Mouse (Mus musculus): ENCODE measurements around the gene Gm17428. TPM values are rescaled to one million over a fixed set of nuclear protein-coding genes. Genes with fewer than 3 reads are reported as not detected.
"Not testable (repeated sequence)": the region's sequence is repeated elsewhere in the genome, so short reads cannot be mapped to it uniquely, and the experiment has no call there.

Gm17428 gene
- polyA plus RNA-seq, 1 experiment from 2014 or later, result not detected

DNA sequence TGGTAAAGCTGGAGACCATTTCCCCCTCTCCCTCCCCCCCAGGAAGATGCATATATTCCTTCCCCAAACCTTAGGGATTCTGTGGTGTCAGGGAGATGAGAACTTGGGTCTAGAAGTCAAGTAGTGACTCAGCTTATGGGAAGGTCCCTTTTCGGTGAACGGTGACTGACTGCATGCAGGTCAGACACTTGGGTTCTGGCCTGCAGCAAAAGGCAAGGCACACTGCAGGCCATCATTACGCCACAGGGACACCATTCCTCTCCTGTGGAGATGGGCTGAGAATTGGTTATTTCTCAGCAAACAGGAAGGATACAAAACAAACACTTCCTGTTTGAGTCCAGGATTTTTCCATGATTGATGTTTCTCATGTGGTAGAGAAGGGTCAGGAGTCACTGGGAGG lies 17.5 kb upstream of the Gm17428 start:
- no peaks in the 10 kb centered on the region for H3K4me1 ChIP-seq (replicated peaks; ENCODE audit: control insufficient read depth, insufficient read depth, low read length)
- no peaks in the 10 kb centered on the region for H3K36me3 ChIP-seq (ENCODE audit: control insufficient read depth, insufficient read depth, low read length)
- H3K9me3 ChIP-seq (ENCODE audit: control insufficient read depth, low read length), result no peaks in the 10 kb centered on the region
- no peak overlapping the region for H3K4me3 ChIP-seq (ENCODE audit: low read depth, low read length)
- H3K4me2 ChIP-seq (replicated peaks; ENCODE audit: low read depth, low read length), result no peak overlapping the region
- DNase-seq (ENCODE audit: low spot score) (no peak), ATAC-seq (ENCODE audit: low FRiP score) (no peak)
- no peak overlapping the region for H3K27ac ChIP-seq (ENCODE audit: low read depth, low read length)
- WGBS, result 89% methylated on average over 3 of the region's 3 CpGs
- H3K9ac ChIP-seq (ENCODE audit: low read depth, low read length), result no peak overlapping the region
- H3K27me3 ChIP-seq (ENCODE audit: control insufficient read depth, insufficient read depth, low read length), result no peaks in the 10 kb centered on the region

DNA sequence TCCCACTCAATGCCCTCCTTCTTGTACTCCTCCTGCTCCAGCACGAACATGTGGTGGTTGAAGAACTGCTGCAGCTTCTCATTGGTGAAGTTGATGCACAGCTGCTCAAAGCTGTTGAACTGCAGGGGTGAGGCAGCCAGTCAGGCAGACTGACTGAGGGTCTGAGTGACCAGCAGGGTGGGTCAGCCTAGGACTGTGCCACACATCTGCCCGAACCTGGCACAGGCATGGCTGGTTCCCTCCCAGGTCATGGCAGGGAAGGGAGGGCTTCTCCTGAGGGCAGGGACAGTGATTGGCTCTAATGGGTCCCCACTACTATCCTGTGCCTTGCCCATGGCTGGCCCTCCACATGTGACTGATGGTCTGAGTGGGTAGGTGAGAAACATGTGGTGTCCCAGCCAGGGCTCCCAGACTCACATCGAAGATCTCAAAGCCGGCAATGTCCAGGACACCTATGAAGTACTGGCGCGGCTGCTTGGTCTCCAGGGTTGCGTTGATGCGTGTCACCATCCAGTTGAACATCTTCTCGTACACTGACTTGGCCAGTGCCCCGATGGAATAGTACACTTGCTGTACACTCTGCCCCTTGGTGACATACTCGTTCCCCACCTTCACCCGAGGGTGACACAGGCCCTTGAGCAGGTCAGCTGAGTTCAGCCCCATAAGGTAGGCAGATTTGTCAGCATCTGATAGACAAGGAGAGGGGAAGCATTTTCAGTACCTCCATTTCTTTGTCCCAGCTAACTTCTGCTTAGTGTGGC lies 16.7 kb upstream of the Gm17428 start:
- not testable (repeated sequence) for H3K9ac ChIP-seq (ENCODE audit: low read depth, low read length); ATAC-seq (ENCODE audit: low FRiP score); H3K27me3 ChIP-seq (ENCODE audit: control insufficient read depth, insufficient read depth, low read length); H3K4me2 ChIP-seq (replicated peaks; ENCODE audit: low read depth, low read length); H3K27ac ChIP-seq (ENCODE audit: low read depth, low read length); H3K36me3 ChIP-seq (ENCODE audit: control insufficient read depth, insufficient read depth, low read length); H3K4me1 ChIP-seq (replicated peaks; ENCODE audit: control insufficient read depth, insufficient read depth, low read length); H3K4me3 ChIP-seq (ENCODE audit: low read depth, low read length); DNase-seq (ENCODE audit: low spot score); H3K9me3 ChIP-seq (ENCODE audit: control insufficient read depth, low read length)
- 97% methylated on average over 12 of the region's 12 CpGs for WGBS

- Histone ChIP-seq H3K4me3 (ENCODE audit: low read depth, low read length) (no peak overlapping the region), H3K9me3 (ENCODE audit: control insufficient read depth, low read length) (no peaks in the 10 kb centered on the region), H3K27ac (ENCODE audit: low read depth, low read length) (no peak overlapping the region), H3K4me1 (replicated peaks; ENCODE audit: control insufficient read depth, insufficient read depth, low read length) (no peaks in the 10 kb centered on the region), H3K4me2 (replicated peaks; ENCODE audit: low read depth, low read length) (no peak overlapping the region), H3K36me3 (ENCODE audit: control insufficient read depth, insufficient read depth, low read length) (no peaks in the 10 kb centered on the region), H3K27me3 (ENCODE audit: control insufficient read depth, insufficient read depth, low read length) (no peaks in the 10 kb centered on the region), H3K9ac (ENCODE audit: low read depth, low read length) (no peak overlapping the region)
- WGBS, result 76% methylated on average over 10 of the region's 10 CpGs
- DNase-seq (ENCODE audit: low spot score) (no peak), ATAC-seq (ENCODE audit: low FRiP score) (no peak)
These were observed 16.0 kb upstream of the Gm17428 start for GRCm38 (mm10) chr14:54960769-54961168.

GRCm38 (mm10) chr14:54961487-54961886 lies 15.2 kb upstream of the Gm17428 start:
- no peak overlapping the region for H3K27ac ChIP-seq (ENCODE audit: low read depth, low read length)
- H3K4me3 ChIP-seq (ENCODE audit: low read depth, low read length), result no peak overlapping the region
- no peak overlapping the region for H3K4me2 ChIP-seq (replicated peaks; ENCODE audit: low read depth, low read length)
- no peaks in the 10 kb centered on the region for H3K36me3 ChIP-seq (ENCODE audit: control insufficient read depth, insufficient read depth, low read length)
- no peaks in the 10 kb centered on the region for H3K27me3 ChIP-seq (ENCODE audit: control insufficient read depth, insufficient read depth, low read length)
- ATAC-seq (ENCODE audit: low FRiP score), result no peak
- H3K4me1 ChIP-seq (replicated peaks; ENCODE audit: control insufficient read depth, insufficient read depth, low read length), result no peaks in the 10 kb centered on the region
- H3K9ac ChIP-seq (ENCODE audit: low read depth, low read length), result no peak overlapping the region
- no peaks in the 10 kb centered on the region for H3K9me3 ChIP-seq (ENCODE audit: control insufficient read depth, low read length)
- WGBS, result 80% methylated on average over 5 of the region's 5 CpGs
- DNase-seq (ENCODE audit: low spot score), result no peak

GRCm38 (mm10) chr14:54962714-54963113 lies 14.0 kb upstream of the Gm17428 start:
- no peaks in the 10 kb centered on the region for H3K27me3 ChIP-seq (ENCODE audit: control insufficient read depth, insufficient read depth, low read length)
- H3K4me3 ChIP-seq (ENCODE audit: low read depth, low read length), result no peak overlapping the region
- 87% methylated on average over 7 of the region's 7 CpGs for WGBS
- no peak for DNase-seq (ENCODE audit: low spot score)
- H3K36me3 ChIP-seq (ENCODE audit: control insufficient read depth, insufficient read depth, low read length), result no peaks in the 10 kb centered on the region
- no peaks in the 10 kb centered on the region for H3K9me3 ChIP-seq (ENCODE audit: control insufficient read depth, low read length)
- H3K4me1 ChIP-seq (replicated peaks; ENCODE audit: control insufficient read depth, insufficient read depth, low read length), result no peaks in the 10 kb centered on the region
- no peak overlapping the region for H3K27ac ChIP-seq (ENCODE audit: low read depth, low read length)
- ATAC-seq (ENCODE audit: low FRiP score), result no peak
- no peak overlapping the region for H3K9ac ChIP-seq (ENCODE audit: low read depth, low read length)
- no peak overlapping the region for H3K4me2 ChIP-seq (replicated peaks; ENCODE audit: low read depth, low read length)

GRCm38 (mm10) chr14:54963727-54964126 lies 13.0 kb upstream of the Gm17428 start:
- DNase-seq (ENCODE audit: low spot score) (no peak), ATAC-seq (ENCODE audit: low FRiP score) (no peak)
- WGBS, result 92% methylated on average over 11 of the region's 11 CpGs
- Histone ChIP-seq H3K9ac (ENCODE audit: low read depth, low read length) (no peak overlapping the region), H3K4me2 (replicated peaks; ENCODE audit: low read depth, low read length) (no peak overlapping the region), H3K4me3 (ENCODE audit: low read depth, low read length) (no peak overlapping the region), H3K4me1 (replicated peaks; ENCODE audit: control insufficient read depth, insufficient read depth, low read length) (no peaks in the 10 kb centered on the region), H3K9me3 (ENCODE audit: control insufficient read depth, low read length) (no peaks in the 10 kb centered on the region), H3K27ac (ENCODE audit: low read depth, low read length) (no peak overlapping the region), H3K27me3 (ENCODE audit: control insufficient read depth, insufficient read depth, low read length) (no peaks in the 10 kb centered on the region), H3K36me3 (ENCODE audit: control insufficient read depth, insufficient read depth, low read length) (no peaks in the 10 kb centered on the region)

DNA sequence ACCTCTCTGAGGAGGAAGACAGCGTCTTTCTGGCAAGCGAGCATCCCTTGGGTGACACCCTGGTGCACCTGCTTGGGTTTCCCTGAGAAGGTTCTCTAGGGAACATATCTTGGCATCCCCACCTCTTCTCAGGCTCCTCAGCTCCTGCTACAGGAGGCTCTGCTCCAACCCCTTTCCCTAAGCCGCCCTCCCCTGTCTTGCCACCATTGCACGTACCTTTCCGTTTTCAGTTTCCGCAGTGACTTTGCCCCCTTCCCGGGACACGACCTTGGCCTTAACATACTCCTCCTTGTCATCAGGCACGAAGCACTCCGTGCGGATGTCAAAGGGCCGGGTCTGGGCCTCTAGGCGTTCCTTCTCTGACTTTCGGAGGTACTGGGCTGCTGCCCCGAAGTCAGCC lies 11.7 kb upstream of the Gm17428 start:
- WGBS, result 77% methylated on average over 15 of the region's 15 CpGs
- Histone ChIP-seq H3K27ac (ENCODE audit: low read depth, low read length) (no peak overlapping the region), H3K27me3 (ENCODE audit: control insufficient read depth, insufficient read depth, low read length) (no peaks in the 10 kb centered on the region), H3K36me3 (ENCODE audit: control insufficient read depth, insufficient read depth, low read length) (no peaks in the 10 kb centered on the region), H3K9me3 (ENCODE audit: control insufficient read depth, low read length) (no peaks in the 10 kb centered on the region), H3K4me3 (ENCODE audit: low read depth, low read length) (no peak overlapping the region), H3K9ac (ENCODE audit: low read depth, low read length) (no peak overlapping the region), H3K4me2 (replicated peaks; ENCODE audit: low read depth, low read length) (no peak overlapping the region), H3K4me1 (replicated peaks; ENCODE audit: control insufficient read depth, insufficient read depth, low read length) (no peaks in the 10 kb centered on the region)
- no peak for ATAC-seq (ENCODE audit: low FRiP score)
- DNase-seq (ENCODE audit: low spot score), result no peak

DNA sequence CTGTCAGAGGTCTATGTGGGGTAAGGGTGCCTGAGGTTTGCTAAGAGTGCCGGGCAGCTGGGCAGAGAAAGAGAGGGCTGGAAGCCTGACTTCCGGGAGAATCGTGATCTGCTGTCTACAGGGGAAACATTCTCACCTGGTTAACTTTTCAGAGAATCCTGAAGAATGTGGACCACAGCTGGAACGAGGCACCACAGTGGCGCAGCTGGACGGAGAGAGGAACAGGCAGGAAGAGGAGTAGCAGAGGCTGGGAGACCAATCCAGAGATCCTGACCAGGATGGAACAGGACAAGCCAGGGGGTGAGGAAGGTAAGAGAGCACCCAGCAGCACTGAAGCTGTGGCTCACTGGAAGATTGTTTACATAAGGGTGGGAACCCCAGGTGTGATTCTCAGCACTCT lies 11.1 kb upstream of the Gm17428 start:
- no peaks in the 10 kb centered on the region for H3K27me3 ChIP-seq (ENCODE audit: control insufficient read depth, insufficient read depth, low read length)
- H3K4me3 ChIP-seq (ENCODE audit: low read depth, low read length), result no peak overlapping the region
- H3K27ac ChIP-seq (ENCODE audit: low read depth, low read length), result no peak overlapping the region
- H3K9ac ChIP-seq (ENCODE audit: low read depth, low read length), result no peak overlapping the region
- no peak overlapping the region for H3K4me2 ChIP-seq (replicated peaks; ENCODE audit: low read depth, low read length)
- no peaks in the 10 kb centered on the region for H3K4me1 ChIP-seq (replicated peaks; ENCODE audit: control insufficient read depth, insufficient read depth, low read length)
- DNase-seq (ENCODE audit: low spot score), result no peak
- no peak for ATAC-seq (ENCODE audit: low FRiP score)
- H3K9me3 ChIP-seq (ENCODE audit: control insufficient read depth, low read length), result no peaks in the 10 kb centered on the region
- H3K36me3 ChIP-seq (ENCODE audit: control insufficient read depth, insufficient read depth, low read length), result no peaks in the 10 kb centered on the region
- 75% methylated on average over 6 of the region's 6 CpGs for WGBS

DNA sequence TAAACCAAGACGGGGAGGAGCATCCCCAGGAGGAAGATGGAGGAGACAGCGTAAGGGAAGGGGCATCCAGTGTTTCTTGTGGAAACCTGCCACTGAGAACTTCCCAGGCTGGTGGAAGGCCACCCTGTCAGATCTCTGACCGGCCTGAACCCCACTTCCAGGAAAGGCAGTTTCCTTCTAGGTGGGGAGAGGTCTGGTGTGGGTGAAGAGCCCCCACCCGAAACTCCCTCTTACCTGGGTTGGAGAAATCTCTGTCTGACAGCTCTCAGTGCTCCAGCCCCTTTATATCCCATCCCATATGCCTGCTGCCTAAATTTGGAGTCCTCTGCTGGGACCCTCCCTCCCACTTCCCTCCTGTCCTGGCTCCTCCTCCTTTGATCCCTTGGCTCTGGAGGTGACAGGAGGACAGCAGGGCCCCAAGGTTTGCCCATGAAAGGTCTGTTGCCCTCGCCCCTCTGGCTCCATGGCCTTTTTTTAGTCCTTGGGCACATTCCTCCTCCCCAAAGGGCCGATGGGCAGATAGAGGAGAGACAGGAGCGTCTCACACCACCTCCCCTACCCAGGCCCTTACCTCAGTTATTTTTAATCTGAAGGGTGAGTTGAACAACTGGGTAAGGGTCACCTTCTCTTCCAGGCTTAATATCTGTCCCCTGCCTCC lies 10.3 kb upstream of the Gm17428 start, which contains the start of gene Myh6:
Gene Myh6 (minus strand): TSS at position 608 of the 658 bp plus-strand sequence.
- H3K4me1 ChIP-seq (replicated peaks; ENCODE audit: control insufficient read depth, insufficient read depth, low read length), result no peaks in the 10 kb centered on the region
- H3K4me2 ChIP-seq (replicated peaks; ENCODE audit: low read depth, low read length), result no peak within 1 kb of the TSS
- H3K27ac ChIP-seq (ENCODE audit: low read depth, low read length), result no peak within 1 kb of the TSS
- H3K9ac ChIP-seq (ENCODE audit: low read depth, low read length), result no peak within 1 kb of the TSS
- H3K36me3 ChIP-seq (ENCODE audit: control insufficient read depth, insufficient read depth, low read length), result no peaks in the 10 kb centered on the region
- no peak within 1 kb of the TSS for H3K4me3 ChIP-seq (ENCODE audit: low read depth, low read length)
- H3K27me3 ChIP-seq (ENCODE audit: control insufficient read depth, insufficient read depth, low read length), result no peaks in the 10 kb centered on the region
- H3K9me3 ChIP-seq (ENCODE audit: control insufficient read depth, low read length), result no peaks in the 10 kb centered on the region
- no peak for DNase-seq (ENCODE audit: low spot score)
- 74% methylated on average over 7 of the region's 7 CpGs for WGBS
- ATAC-seq (ENCODE audit: low FRiP score), result no peak

Measured in hindbrain, embryonic 11.5 days (tissue).